Mouse (Mus musculus) gonadal fat pad, adult 2 months (tissue): ENCODE results near the gene Cftr. TPM values are rescaled to one million over a fixed set of nuclear protein-coding genes. Genes with fewer than 3 reads are reported as not detected.

Experiments used
- DNase-seq: peaks from one replicate; pipeline ENCODE4 v3.0.0-alpha.2; 2012; ENCODE audit warnings: low read depth
- polyA plus RNA-seq: library from polyadenylated mRNA; depleted of rRNA; stranded (reverse); fragments of >200 nt; gene quantifications from 2 replicates; pipeline ENCODE4 v1.2.3, GENCODE M21; 2012; rRNA removed

The Cftr gene
- 3.3 and 3.6 TPM in 2 replicates for polyA plus RNA-seq

GRCm38 (mm10) chr6:18170311-18170922 is at the start of gene Cftr:
TSS of gene Cftr (plus strand) at chr6:18170687.
- DNase-seq, result no peak

DNA sequence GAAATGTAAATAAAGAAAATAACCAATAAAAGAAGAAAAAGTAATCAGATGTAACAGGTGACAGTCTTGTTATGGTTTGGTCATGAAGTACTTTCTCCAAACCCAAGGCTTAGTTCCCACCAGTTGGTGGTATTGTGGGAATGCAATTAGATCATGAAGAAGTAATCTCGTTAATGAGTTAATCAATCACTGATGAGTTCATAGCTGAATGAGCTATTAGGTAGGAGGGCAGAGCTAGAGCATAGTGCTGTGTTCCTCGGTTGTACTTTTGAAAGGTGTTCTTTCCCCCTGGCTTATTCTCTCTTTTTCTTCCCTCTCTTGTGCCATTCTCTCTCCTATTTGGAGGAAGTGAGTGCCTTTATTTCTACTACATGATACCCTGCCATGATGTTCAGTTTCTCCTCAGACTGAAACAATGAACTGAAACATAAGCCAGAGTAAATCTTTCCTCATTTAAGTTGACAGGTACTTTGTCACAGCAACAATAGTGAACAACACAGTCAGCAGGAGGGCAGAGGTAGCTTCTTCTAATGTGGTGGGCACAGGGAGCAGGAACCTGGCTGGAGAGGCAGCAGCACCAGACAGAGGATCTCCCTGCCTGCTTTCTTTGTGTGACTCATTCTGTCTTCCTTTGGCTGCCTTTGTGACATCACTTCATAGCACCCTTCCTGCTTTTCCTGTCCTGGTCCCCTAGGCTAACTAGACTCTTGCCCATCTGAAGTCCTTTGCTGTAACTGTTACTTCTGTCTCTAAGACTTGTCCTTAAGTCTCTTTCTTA is 43.1 kb upstream of the Cftr start:
- no peak for DNase-seq

DNA sequence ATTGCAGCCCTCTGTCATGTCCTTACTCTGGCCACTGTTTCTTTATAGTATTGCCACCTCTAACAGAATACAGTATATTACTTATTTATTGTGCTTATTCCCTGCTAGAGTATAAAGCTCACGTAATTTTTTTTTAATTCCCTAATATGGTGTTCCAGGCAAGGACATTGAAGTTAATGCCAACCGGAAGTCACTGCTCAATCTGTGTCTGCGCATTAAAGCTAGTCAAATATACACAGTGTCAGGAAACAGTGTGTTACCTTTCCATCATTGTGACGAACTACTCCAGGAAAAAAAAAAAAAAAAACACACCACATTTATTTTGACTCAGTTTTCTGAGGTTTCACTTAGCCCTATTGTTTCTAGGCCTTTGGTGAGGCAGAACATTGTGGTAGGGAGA is 42.4 kb upstream of the Cftr start:
- no peak for DNase-seq

DNA sequence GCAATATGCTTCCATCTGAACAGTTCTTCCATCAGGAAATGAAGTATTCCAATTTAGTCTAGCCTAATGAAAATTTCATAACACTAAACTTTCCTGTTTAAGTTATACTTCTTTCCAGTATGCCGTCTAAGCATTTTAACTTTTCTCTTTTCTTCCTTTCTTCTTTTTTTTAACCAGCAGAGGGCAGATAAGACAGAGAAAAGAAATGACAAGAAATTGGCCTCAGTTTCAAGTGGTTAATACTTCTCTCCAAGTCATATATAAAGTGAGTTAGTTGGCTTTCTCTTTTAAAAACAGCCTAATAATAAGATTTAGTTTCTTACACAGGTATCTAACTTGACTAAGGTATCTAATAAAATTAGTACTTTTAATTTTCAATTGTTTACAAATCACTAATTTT is 35.2 kb upstream of the Cftr start:
- no peak for DNase-seq

DNA sequence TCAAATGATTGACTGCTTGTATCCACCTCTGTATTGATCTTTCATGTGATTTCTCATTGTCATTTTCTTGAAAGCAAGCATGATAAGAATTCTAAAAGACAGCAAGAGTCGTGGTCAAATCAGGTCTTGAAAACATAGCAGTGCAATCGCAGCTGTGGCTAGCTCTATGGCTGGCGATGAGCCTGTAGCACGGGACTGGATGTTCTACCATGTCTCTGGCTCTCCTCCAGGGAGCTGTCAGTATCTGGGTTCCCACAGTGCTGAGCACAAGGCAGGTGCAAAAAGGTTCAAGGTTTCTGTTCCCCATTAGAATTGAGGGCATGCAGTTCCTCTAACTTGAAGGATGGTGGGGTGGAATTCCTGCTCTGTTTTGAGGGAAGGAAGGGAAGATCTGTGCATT is 17.5 kb upstream of the Cftr start:
- DNase-seq, result no peak

- DNase-seq, result no peak
Observed at GRCm38 (mm10) chr6:18169618-18170017, 869 bp upstream of the Cftr start.

DNA sequence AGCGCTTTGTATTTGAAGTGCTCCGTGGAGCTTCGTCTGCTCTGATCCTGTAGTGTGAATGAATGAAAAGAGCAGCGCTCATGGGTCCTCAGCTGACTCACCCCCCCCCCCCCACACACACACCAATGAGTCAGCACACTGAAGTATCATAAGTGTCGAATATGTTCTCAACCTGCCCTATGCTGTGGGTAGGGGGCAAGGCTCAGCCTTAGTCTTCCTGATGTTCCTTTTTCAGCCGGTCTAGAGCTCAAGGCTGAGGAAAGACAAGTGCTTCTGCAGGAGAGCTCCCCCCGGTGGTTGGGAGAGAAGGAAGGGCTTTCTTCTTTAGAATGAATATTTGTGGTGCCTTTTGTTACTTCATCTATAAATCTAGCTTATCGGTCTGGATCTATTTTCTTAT is 1.1 kb downstream of the Cftr start:
- no peak for DNase-seq

GRCm38 (mm10) chr6:18177509-18177908 is 7.0 kb downstream of the Cftr start:
- no peak for DNase-seq

GRCm38 (mm10) chr6:18180665-18181064 is 10.2 kb downstream of the Cftr start:
- no peak for DNase-seq

DNA sequence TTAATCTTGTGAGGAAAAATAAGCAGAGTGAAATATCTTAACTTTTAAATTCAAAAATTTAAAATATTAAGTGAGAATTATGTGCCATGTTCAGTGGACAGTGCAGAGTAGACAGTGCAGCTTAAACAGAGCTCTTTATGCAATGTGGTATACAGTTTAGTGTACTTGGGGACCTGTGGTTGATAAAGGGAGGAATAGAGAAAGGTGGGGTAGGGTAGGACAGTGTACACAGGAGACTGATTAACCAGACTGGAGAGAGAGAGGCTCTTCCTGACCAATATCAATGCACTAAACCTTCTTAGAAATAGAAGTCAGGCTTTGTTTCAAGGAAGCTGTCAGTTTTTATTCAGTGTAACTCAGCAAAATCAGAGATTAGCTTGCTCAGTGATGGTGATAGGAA is 12.4 kb downstream of the Cftr start:
- no peak for DNase-seq

DNA sequence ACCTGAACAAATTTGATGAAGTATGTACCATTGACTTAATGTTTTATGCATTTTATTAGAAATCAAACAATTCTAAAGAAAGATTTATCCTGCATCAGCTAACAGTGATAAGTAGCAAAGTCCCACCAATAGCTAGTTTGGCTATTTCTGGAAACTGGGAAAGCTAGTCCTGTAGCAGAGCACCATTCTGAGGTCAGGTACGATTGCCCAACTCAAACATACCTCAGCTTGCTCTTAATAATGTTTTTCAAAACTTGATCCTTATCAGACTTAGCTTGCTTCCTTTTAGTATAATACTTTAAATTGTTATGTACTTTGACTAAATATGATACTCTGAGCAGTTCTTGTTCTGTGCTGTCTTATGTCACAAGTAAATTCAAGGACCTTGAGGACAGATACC is 50.2 kb downstream of the Cftr start:
- DNase-seq, result no peak

GRCm38 (mm10) chr6:18223206-18223605 is 52.7 kb downstream of the Cftr start:
- DNase-seq, result no peak

GRCm38 (mm10) chr6:18225157-18225556 is 54.7 kb downstream of the Cftr start:
- no peak for DNase-seq

DNA sequence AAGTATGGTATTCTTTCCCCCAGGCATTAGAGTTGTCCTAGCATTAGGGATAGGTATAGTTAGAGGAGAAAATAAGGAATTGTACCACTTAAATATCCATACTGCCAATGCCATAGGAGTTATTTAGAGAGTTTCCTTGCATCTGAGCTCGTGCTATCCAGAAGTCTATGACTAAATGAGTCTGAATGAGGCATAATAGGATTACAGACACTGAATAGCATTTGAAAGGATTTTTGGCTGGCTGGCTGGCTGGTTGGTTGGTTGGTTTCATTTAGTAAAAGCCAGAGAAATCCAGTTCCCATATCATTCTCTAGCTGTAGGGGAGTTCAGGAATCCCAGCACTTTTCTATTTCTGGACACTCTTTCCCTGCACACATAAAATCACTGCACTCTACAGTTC is 76.0 kb downstream of the Cftr start:
- DNase-seq, result no peak

DNA sequence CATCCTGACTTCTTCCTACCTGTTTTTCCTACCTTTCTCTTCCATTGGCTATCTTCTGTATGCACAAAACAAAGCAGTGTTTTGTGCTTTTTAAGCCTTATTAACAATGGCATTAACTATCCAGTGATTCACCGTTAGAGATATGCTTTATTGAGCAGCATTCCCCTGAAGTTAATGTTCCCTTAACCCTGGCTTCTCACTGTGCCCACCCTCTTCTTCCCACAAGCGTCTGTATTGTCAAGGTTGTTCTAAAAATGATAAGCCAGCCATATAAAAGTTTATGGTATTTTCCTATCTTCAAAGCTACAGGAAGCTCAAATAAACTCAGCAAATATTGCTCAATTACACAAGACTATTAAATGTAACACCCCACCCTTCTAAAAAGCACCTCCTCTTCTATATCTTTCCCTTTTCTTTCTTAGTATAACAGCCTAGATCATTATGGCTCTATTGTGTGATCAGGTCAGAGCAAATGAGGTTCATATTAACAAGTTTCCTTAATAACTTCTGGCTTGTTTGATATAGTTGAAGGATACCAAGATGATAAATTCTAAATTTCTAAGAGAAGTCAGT is 77.5 kb downstream of the Cftr start:
- no peak for DNase-seq

- DNase-seq, result no peak
Observed at GRCm38 (mm10) chr6:18248464-18248863, 78.0 kb downstream of the Cftr start.

DNA sequence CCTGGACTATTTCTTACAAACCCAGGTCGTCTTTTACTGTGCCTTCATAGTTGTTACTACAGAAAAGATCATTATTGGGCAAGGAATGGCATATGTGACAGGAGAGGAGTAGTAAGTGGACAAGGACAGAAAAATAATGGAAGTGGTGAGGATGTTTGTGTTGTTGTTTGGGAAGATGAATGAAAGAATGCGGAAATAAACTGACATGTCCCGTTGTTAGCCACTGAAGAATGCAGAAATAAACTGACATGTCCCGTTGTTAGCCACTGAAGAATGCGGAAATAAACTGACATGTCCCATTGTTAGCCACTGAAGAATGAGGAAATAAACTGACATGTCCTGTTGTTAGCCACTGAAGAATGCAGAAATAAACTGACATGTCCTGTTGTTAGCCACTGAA is 84.1 kb downstream of the Cftr start:
- no peak for DNase-seq

DNA sequence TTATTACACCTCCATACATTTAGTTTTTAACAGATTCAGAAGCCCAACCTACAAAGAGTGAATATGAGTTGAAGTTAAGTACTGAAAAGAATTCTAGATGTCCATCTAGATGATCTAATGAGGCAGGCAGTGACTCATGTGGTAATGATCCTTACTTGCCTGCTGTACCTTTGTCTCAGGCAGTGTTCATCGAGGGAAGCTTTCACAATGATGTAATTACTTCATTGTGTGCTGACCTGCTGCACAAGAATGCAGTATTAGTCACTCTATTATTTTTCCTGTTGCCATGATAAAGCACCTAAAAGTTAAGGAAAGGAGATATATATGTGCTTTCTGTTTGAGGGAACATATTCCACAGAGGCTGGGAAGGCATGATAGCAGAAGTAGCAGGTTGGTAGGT is 100.5 kb downstream of the Cftr start:
- DNase-seq, result peak; percentile 5

GRCm38 (mm10) chr6:18300781-18301180 is 130.3 kb downstream of the Cftr start:
- DNase-seq, result no peak

GRCm38 (mm10) chr6:18302105-18302504 is 131.6 kb downstream of the Cftr start:
- DNase-seq, result no peak

- no peak for DNase-seq
Observed at GRCm38 (mm10) chr6:18303228-18303627, 132.7 kb downstream of the Cftr start.

DNA sequence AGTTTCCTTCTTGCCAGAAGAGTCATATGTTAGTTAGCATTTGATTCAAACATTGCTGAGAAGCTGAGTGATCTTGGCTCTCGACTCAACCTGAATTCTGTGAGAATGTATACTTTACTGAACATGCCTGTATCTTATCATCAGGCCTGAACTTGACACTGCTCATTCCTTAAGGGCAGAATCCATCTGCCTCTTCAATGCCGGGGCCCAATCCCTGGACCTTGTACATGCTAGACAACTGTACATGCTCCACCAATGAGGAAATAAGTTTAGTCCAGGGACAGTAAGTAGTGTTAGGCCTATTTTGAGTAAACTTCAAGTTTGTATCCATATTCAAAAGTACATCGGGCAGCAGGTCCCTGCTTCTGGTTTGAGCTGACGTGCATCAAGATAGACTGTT is 134.6 kb downstream of the Cftr start:
- no peak for DNase-seq

DNA sequence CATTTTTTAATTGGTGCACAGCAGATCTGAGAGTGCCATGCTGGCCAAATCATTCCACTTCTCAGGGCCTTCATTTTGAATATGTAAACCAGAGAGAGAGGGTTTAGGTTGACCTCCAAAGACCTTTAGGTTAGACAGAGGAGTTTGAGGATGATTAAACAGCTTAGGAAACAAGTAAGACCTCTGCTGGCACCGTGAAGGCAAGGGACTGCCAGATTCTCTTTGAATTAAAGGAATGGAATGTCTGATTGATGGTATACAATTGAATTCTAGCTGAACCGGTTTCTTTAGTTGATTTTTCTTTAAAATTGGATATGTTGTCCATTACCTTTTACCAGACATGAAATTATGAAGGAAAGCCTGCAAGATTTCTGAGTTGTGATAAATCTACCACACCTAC is 140.5 kb downstream of the Cftr start:
- DNase-seq, result no peak
